Mouse (Mus musculus) layer of hippocampus, adult 2 months (tissue): ENCODE measurements at regions not wholly inside any gene's neighbourhood (a gene's known extent, or its start where the extent isn't known, plus 50 kb on each side); places are given as distances from the start of the nearest gene placed in this dataset.

Experiments used
- DNase-seq, 2 experiments: peaks; one replicate each; pipeline ENCODE4 v3.0.0; 2022; ENCODE audit warnings: low spot score in 2 of 2
- H3K27ac ChIP-seq: fragments of 200-600 bp; 2 replicates; pipeline ENCODE4 v1.8.1; 2022
- H3K4me3 ChIP-seq: fragments of 200-600 bp; 2 replicates; pipeline ENCODE4 v1.8.1; 2022; ENCODE audit warnings: mild to moderate bottlenecking
- CTCF ChIP-seq: fragments of 200-600 bp; conservative IDR thresholded peaks from 2 replicates; pipeline ENCODE4 v1.8.1; 2022; ENCODE audit warnings: antibody characterized with exemption, mild to moderate bottlenecking, moderate library complexity

DNA sequence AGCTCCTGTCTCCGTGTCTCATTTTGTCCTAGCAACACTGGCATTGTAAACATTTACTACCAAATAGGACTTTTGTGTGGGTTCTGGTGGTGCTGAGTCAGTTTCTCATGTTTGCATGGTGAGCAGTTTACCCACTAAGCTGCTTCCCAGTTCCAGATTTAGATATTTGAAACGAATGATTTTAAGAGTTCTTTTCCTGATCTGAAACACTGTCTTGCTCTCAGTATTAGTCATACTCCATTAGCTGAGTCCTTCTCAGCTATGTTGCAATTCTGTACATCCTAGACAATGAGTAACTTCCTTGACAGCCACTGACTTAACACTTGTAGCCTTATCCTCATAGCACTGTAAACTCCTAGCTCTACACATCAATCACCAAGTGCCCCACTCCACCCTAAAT lies 1280.1 kb upstream of the Lrrc6 start:
- no peak overlapping the region for H3K27ac ChIP-seq
- no peak for DNase-seq
- H3K4me3 ChIP-seq: no peak overlapping the region
- TF ChIP-seq CTCF: no peak

DNA sequence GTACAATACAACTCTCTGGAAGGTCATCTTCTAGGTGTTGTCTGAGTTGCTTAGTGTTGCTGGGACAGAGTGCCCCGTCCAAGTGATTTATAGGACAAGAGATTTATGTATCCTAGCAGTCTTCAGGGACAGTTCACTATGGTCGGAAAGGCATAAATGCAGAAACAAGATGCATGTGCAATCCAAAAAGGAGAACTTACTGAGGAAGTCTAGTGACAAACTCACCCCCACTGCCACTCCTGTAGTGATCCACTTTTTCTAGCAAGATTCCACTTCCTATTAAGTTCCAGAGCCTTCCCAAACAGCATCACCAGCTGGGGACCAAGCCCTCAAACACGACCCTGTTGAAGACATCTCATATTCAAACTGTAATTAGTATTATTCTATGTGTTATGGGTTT lies 1266.9 kb upstream of the Lrrc6 start:
- TF ChIP-seq CTCF: no peak

DNA sequence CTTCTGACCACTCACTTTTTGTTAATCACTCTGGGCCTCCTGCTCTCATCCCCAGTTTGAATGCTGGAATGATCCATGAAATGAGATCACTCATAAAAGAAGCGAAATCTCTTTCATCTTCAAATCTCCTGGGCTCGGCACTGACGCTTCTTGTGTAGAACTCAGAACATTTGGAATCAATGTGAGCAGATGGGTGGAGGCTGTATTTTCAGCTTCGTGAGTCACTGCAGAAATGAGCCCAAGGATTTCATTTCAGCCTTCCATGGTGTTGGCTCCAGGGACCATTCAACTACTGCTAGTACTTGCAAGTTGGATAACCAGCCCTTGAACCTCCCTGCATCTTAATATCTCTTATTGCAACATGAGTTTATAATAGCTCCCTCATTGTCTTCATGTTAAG lies 1258.5 kb upstream of the Lrrc6 start:
- H3K27ac ChIP-seq: no peak overlapping the region
- TF ChIP-seq CTCF: no peak
- H3K4me3 ChIP-seq: no peak overlapping the region
- DNase-seq: peak in 1 of 2 experiments; percentile 58

More for the DNA sequence above, 1266.9 kb upstream of the Lrrc6 start:
- no peak for DNase-seq
- Histone ChIP-seq H3K4me3 (no peak overlapping the region), H3K27ac (no peak overlapping the region)

DNA sequence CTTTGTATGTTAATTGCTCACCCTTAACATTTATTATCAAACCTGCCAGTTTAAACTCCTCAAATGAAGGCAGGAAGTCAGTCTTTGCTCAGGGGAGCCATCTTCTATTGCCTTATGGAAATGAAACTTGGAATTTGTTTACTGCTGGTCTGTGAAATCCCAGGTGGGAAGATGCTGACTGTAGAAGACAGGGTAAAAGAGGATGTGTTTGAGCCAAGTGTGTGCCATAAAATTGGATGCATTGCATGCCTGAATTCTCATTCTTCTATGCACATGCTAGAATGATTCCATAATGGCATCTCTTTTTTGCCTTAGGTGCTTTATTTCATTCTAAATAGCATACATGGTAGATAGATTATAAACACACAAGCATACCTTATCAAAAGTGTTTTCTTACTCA lies 1249.9 kb upstream of the Lrrc6 start:
- DNase-seq: no peak
- TF ChIP-seq CTCF: no peak
- H3K27ac ChIP-seq: no peak overlapping the region
- no peak overlapping the region for H3K4me3 ChIP-seq

DNA sequence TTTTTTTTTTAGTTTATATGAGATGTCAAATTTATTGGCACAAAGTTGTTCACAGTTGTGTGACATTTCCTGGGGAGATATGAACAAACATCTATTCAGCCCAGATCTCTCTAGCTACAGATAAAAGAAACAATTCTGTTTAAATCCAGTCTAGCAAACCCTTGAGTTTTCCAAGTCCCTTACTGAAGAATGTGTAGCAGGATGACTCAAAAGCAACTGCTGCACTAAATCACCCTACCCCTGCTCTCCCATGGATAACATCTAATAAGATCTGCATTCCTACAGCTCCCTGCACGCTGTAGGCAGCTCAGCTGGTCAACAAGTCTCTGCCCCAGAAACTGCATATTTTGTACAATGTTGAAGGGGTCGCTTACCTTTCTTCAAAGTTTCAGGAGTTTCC lies 1242.6 kb upstream of the Lrrc6 start:
- no peak for TF ChIP-seq CTCF
- no peak for DNase-seq
- Histone ChIP-seq H3K27ac (no peak overlapping the region), H3K4me3 (no peak overlapping the region)

DNA sequence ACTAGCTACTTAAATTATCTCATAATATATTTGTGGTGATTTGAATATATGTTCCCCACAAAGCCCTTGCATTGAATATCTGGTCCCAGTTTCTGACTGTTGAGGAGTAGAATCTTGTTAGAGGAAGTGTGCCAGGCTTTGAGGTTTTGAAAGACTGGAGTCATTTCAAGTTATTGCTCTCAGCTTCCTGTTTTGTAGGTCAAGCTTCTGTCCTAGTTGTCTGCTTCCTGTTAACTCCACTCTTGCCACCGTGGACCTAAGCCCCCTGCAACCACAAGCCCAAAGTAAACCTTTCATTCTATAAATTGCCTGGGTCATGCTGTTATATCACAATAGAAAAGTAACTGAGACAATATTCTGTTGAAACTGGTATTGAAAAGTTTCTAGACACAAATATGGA lies 1232.3 kb upstream of the Lrrc6 start:
- no peak for DNase-seq
- H3K27ac ChIP-seq: no peak overlapping the region
- no peak for TF ChIP-seq CTCF
- H3K4me3 ChIP-seq: no peak overlapping the region

DNA sequence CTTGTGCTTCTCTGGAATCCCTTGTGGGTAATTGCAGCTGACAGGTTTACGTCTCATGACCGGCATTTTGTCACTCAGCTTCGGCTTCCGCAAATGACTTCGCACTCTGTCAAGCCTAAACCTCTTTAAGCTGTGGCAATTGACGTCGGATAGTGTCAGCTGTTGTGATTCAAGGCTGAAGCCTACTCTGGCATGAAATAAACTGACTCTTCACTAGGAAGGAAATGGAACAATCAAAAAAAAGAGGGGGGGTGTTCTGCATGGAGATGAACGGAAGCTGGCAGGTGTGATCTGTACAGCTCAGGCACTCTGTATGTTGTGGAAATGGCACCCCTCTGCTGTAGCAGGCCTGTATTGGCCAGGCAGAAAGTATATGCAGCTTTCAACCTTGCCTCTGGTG lies 1228.8 kb upstream of the Lrrc6 start:
- no peak for TF ChIP-seq CTCF

DNA sequence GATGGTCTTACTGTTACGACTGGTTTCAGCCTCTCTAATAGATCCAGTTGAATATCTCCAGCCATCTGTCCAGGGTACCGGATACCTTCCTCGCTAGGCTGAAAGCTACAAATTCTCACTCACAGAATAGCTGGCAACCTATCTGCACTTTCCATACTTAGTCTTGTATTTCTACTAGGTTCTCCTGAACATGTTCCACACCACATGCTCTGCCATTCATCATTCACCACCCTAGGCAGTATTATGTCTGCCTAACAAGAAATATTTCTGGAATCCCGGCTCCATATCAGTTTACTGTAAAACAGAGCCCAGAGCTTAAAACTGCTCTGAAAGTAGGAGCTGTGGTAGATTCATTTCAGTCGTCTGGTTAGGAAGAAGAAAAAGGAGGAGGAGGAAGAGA lies 1224.5 kb upstream of the Lrrc6 start:
- H3K4me3 ChIP-seq: no peak overlapping the region
- no peak for DNase-seq
- no peak for TF ChIP-seq CTCF
- H3K27ac ChIP-seq: no peak overlapping the region

More for the DNA sequence above, 1228.8 kb upstream of the Lrrc6 start:
- Histone ChIP-seq H3K27ac (no peak overlapping the region), H3K4me3 (no peak overlapping the region)
- DNase-seq: no peak

DNA sequence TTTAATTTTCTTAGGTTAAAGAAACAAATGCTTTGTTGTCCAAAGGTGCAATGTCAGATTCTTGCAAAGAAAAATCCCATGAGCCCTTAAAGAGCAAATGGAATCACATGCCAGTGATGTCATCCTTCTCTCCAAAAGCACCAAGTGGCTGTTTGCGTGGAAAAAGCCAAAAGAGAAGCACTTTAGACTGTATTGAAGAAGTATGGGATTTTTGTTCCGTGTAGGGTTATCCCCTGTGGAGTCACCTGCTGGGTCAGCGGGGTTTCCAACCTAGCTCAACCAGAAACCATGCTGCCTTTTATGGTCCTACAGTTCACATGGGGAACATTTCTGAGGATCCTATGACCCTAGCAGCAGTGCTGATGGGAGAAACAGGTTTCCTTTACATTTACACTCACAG lies 1213.5 kb upstream of the Lrrc6 start:
- H3K4me3 ChIP-seq: no peak overlapping the region
- DNase-seq: no peak
- TF ChIP-seq CTCF: no peak

DNA sequence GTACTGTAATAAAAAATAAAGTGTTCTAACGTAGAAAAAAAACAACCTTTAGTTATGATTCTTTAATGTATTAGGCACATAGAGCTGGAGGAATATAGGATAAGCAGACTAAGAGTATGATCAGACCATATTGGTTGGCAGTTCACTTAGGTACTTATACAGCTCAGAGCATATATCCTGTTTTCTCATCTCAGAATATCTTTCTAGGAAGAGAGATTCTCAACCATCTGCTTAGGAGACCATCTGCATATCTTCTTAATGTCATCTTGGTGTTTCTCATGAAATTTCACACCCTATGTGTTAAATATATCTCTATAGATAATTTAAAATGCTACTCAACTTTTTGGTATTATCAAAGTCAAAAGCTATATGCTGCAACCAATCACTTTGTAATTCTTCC lies 1185.4 kb upstream of the Lrrc6 start:
- Histone ChIP-seq H3K4me3 (no peak overlapping the region), H3K27ac (no peak overlapping the region)
- peak in 1 of 2 experiments; percentile 6 for DNase-seq
- TF ChIP-seq CTCF: no peak

More for the DNA sequence above, 1213.5 kb upstream of the Lrrc6 start:
- H3K27ac ChIP-seq: no peak overlapping the region

DNA sequence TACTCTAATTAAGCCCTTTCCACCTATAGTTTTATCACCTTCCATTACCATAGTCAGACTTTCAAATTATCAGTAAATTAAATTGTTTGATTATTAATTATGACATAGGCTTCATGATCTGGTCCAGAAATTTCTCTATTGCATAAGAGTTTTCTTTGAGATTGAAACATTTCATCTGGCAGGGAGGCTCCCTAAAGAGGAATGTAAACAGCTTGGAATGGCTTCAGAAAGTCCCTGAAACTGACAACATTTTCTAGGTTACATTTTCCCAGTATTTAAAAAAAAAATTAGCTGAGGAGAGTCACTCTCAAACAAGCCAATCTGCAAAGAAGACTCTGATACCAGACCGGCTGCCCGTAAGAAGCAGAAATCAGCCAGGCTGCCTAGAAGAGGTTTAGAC lies 1172.6 kb upstream of the Lrrc6 start:
- Histone ChIP-seq H3K27ac (no peak overlapping the region), H3K4me3 (no peak overlapping the region)
- DNase-seq: no peak
- TF ChIP-seq CTCF: no peak

DNA sequence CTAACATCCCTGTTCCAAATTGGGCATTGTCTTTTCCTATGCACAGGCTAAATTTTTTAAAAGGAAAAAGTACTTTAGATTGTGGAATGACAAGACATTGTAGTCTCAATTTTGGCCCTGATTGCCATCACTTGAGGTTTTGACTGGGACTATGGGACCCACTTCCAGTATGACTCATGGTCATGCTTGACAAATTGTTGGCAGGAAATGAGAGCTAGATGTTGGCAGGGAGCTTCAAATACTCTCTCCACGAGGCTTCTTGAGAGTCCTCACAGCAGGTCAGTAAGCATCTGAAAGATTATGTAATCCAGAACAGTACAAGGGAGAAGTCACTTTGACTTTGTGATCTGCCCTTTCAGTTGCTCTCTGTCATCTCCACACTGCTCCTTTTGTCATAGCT lies 1135.4 kb upstream of the Lrrc6 start:
- no peak for DNase-seq
- Histone ChIP-seq H3K27ac (no peak overlapping the region), H3K4me3 (no peak overlapping the region)
- no peak for TF ChIP-seq CTCF

DNA sequence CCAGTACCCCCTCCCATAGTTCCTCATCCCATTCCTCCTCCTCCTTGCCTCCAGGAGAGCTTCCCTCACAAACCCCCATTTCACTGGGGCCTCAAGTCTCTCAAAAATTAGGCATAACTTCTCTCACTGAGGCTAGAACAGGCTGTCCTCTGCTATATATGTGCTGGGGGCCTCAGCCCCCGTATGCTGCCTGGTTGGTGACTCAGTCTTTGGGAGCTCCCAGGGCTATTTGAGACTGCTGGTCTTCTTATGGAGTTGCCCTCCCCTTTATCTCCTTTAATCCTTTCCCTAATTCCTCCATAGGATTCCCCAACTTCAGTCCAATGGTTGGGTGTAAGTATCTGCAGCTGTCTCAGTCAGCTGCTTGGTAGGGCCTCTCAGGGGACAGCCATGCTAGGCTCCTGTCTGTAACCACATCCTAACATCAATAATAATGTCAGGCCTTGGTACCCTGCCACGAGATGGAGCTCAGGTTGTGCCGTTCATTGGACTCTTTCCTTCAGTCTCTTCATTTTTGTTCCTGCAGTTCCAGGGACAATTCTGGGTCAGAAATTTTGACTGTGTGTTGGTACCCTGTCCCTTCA lies 1126.1 kb upstream of the Lrrc6 start:
- no peak for DNase-seq
- Histone ChIP-seq H3K4me3 (no peak overlapping the region), H3K27ac (no peak overlapping the region)
- no peak for TF ChIP-seq CTCF

DNA sequence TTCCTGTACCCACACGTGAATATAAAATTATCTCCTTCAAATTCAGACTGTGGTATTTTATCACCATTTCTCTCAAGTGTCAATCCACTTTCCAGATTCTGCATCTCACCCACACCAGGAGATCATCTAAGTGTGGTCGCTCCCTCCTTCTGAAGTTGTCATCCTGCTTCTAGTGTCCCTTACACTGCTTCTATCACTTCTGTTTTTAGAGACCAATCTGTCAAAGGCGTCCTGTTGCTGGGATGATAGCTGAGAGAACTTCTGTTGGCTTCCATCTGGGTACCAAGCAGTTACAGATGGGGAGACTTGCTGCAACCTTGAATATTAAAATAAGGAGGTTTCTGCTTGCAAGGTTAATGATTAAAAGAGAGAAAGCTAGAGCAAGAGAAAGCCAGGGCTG lies 1111.2 kb upstream of the Lrrc6 start:
- DNase-seq: peak; percentile 25 to 44
- Histone ChIP-seq H3K4me3 (no peak overlapping the region), H3K27ac (peak overlapping the region; percentile 59)
- TF ChIP-seq CTCF: no peak

DNA sequence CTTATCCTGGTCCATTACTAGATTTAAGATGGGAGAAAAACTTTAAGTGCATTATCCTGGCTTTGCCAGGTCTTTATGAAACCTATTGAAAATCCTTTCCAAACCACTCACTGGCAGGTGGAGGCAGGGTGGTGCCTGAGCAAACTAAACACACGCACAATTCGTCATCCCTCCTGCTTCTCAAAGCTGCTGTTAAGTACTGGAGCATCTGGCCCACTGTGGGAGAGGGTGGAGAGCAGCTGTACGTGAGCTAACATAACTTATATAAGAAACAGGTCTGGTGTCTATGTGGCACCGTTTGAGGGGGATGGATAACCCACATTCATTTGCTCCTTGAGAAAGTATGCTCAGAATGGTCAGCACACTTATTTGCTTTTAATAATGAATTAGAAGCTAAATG lies 1097.7 kb upstream of the Lrrc6 start:
- Histone ChIP-seq H3K27ac (no peak overlapping the region), H3K4me3 (no peak overlapping the region)
- DNase-seq: peak in 1 of 2 experiments; percentile 7
- no peak for TF ChIP-seq CTCF
